Mouse (Mus musculus) 3134 (cell line): ENCODE data around the gene Nrxn1.
A peak's percentile ranks its signal among the peaks of the same experiment; 100 is the strongest.

Source experiments
- DNase-seq: peaks from one replicate; pipeline ENCODE4 v3.0.0-alpha.2; 2011; ENCODE audit warnings: low spot score; ENCODE audit not compliant: insufficient read length; ENCODE audit errors: extremely low read depth

The Nrxn1 gene

GRCm38 (mm10) chr17:90812485-90812884 is 280.4 kb downstream of the Nrxn1 start:
- no peak for DNase-seq

DNA sequence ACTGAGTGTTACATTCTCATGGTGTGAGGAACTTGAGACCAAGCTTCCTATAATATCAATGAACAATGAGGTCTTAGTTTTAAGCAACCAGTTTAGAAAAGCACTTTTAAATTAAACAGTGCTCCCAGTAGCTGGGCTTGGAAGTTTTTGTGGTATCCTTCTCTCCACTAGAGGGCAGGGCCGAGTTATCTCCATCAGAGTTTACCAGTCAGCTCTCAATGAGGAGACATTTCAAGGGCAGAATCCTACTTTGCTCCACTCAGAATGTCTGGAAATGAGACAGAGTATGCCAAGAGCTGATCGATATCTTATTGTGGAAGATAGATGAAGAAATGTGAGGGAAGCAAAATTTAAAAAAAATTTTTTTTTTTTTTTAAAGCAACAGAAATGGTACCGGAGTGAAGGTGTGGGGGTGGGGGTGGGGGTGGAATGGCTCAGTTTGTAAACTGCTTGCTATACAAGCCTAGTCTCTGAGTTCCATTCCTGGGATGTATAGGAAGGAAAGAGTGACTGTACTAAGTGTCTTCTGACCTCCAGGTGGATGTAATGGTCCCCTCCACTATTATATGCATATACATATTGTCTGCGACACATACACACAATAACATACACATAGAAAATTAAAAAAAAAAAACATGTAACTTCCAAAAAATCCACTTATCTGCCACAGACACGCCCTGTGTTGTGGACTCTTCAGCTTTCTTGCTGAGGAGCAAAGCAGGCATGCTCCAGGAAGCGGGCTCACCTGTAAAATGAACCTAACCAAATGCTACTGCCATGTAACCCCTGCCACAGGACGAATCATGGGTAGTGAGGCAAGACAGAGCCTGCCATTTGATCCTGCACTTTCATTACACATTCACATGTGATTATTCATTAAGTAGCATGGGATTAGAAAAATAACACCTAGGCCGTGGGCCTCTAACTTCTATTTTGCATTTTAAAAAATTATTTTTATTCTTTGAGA is 283.4 kb downstream of the Nrxn1 start:
- no peak for DNase-seq

GRCm38 (mm10) chr17:90808256-90808655 is 284.6 kb downstream of the Nrxn1 start:
- no peak for DNase-seq

- DNase-seq, result no peak
These were observed 285.7 kb downstream of the Nrxn1 start for GRCm38 (mm10) chr17:90807199-90807598.

GRCm38 (mm10) chr17:90798689-90799088 is 294.2 kb downstream of the Nrxn1 start:
- no peak for DNase-seq

- DNase-seq, result peak; percentile 43
These were observed 295.1 kb downstream of the Nrxn1 start for GRCm38 (mm10) chr17:90797659-90798288.

GRCm38 (mm10) chr17:90796974-90797373 is 295.9 kb downstream of the Nrxn1 start:
- DNase-seq, result no peak

GRCm38 (mm10) chr17:90788491-90789127 is 304.3 kb downstream of the Nrxn1 start:
- DNase-seq, result no peak

DNA sequence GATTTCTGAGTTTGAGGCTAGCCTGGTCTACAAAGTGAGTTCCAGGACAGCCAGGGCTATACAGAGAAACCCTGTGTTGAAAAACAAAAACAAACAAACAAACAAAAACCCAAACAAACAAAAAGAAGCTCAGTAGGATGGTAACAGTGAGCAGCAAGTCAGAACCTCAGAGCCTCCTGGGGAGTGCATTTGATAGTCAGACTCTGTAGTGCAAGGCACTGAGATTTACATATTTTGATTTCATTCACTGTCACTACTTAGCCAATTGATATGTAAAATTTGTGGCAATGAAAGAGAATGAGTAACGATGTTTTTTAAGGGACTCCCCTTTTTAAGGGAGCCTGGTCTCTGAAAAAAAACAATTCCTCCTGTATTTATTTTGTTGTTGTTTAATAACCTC is 304.8 kb downstream of the Nrxn1 start:
- no peak for DNase-seq

DNA sequence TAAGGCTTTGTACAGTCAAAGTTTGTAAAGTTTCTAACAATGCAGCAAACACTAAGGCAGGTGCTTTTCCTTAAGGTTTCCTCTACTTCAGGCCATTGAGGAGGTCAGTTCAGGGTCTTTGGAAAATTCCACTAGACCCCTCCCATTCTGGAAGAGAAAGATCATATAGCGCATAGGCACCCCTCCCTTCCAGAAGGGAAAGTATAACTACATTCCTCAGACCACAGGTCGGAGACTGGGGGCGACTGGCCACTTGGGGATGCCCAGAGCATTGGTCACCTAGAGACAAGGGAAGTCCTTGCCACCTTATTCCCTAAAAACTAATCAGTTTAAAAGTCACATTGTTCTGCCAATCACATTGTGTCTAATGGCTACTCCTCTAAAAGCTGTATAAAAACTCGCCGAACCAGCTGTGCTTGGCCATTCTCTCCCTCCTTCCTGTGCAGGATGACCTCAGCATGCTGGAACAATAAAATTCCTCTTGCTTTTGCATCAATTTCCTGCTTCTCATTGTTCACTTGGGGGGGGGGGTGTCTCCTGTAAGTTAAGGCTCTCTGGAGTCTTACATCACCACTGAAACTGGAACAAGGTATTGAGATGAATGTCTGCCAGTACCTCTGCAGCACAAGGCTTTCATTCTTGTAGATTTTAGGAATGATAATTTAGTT is 305.6 kb downstream of the Nrxn1 start:
- no peak for DNase-seq

GRCm38 (mm10) chr17:90780481-90780880 is 312.4 kb downstream of the Nrxn1 start:
- DNase-seq, result no peak

GRCm38 (mm10) chr17:90775397-90775796 is 317.5 kb downstream of the Nrxn1 start:
- no peak for DNase-seq

- DNase-seq, result no peak
These were observed 319.6 kb downstream of the Nrxn1 start for GRCm38 (mm10) chr17:90773233-90773632.

- DNase-seq, result no peak
These were observed 324.7 kb downstream of the Nrxn1 start for GRCm38 (mm10) chr17:90768216-90768615.

- no peak for DNase-seq
These were observed 365.7 kb downstream of the Nrxn1 start for GRCm38 (mm10) chr17:90727124-90727523.

DNA sequence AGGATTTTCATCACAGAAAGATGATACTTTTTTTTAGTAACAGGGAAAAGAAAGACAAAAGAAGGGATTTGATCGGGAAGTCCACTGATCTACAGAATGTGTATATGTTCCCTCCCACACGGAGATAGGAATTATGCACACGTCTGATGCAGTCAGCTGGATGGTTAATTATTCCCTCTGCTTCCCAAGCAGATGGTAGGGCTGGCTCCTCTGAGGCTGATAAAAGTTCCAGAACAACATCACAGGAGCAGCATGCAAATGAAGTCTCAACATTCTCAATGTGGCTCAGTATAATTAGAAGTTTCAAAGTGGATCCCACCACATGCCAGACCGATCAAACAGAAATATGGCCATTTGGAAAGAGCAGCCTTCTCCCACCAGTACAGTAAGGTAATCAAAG is 388.1 kb downstream of the Nrxn1 start:
- no peak for DNase-seq

GRCm38 (mm10) chr17:90702626-90703025 is 390.2 kb downstream of the Nrxn1 start:
- no peak for DNase-seq

- no peak for DNase-seq
These were observed 396.6 kb downstream of the Nrxn1 start for GRCm38 (mm10) chr17:90696071-90696800.

GRCm38 (mm10) chr17:90695086-90695584 is 397.7 kb downstream of the Nrxn1 start:
- no peak for DNase-seq

- no peak for DNase-seq
These were observed 408.7 kb downstream of the Nrxn1 start for GRCm38 (mm10) chr17:90684172-90684571.
